Mouse (Mus musculus) NIH3T3 (cell line): Measurements from ENCODE around the gene Sirpa.

ENCODE experiments used
- DNase-seq: peaks from one replicate; pipeline ENCODE4 v3.0.0-alpha.2; 2012; ENCODE audit warnings: low read depth

The Sirpa gene

GRCm38 (mm10) chr2:129592459-129593140, at the start of gene Sirpa:
Sirpa (plus strand) TSS chr2:129592835.
- peak; percentile 84 for DNase-seq

- peak; percentile 7 for DNase-seq
These were observed 48.2 kb upstream of the Sirpa start for GRCm38 (mm10) chr2:129544448-129544847.

GRCm38 (mm10) chr2:129544919-129545318, 47.7 kb upstream of the Sirpa start:
- no peak for DNase-seq

GRCm38 (mm10) chr2:129545596-129545995, 47.0 kb upstream of the Sirpa start:
- DNase-seq, result no peak

- DNase-seq, result no peak
These were observed 45.9 kb upstream of the Sirpa start for GRCm38 (mm10) chr2:129546772-129547171.

- DNase-seq, result no peak
These were observed 43.0 kb upstream of the Sirpa start for GRCm38 (mm10) chr2:129549537-129550135.

- no peak for DNase-seq
These were observed 41.9 kb upstream of the Sirpa start for GRCm38 (mm10) chr2:129550781-129551180.

- DNase-seq, result no peak
These were observed 36.6 kb upstream of the Sirpa start for GRCm38 (mm10) chr2:129556081-129556480.

GRCm38 (mm10) chr2:129558008-129558874, 34.4 kb upstream of the Sirpa start:
- DNase-seq, result peak; percentile 60

- no peak for DNase-seq
These were observed 33.8 kb upstream of the Sirpa start for GRCm38 (mm10) chr2:129558875-129559219.

GRCm38 (mm10) chr2:129561796-129562195, 30.8 kb upstream of the Sirpa start:
- no peak for DNase-seq

- DNase-seq, result no peak
These were observed 28.5 kb upstream of the Sirpa start for GRCm38 (mm10) chr2:129563944-129564709.

- DNase-seq, result no peak
These were observed 23.5 kb upstream of the Sirpa start for GRCm38 (mm10) chr2:129569120-129569519.

GRCm38 (mm10) chr2:129569556-129569955, 23.1 kb upstream of the Sirpa start:
- no peak for DNase-seq

GRCm38 (mm10) chr2:129573701-129574273, 18.8 kb upstream of the Sirpa start:
- no peak for DNase-seq

GRCm38 (mm10) chr2:129574395-129575046, 18.1 kb upstream of the Sirpa start:
- no peak for DNase-seq

- no peak for DNase-seq
These were observed 17.5 kb upstream of the Sirpa start for GRCm38 (mm10) chr2:129575113-129575512.

GRCm38 (mm10) chr2:129576611-129577447, 15.8 kb upstream of the Sirpa start:
- no peak for DNase-seq

- DNase-seq, result peak; percentile 61
These were observed 12.0 kb upstream of the Sirpa start for GRCm38 (mm10) chr2:129580656-129581055.

- DNase-seq, result no peak
These were observed 10.8 kb upstream of the Sirpa start for GRCm38 (mm10) chr2:129581826-129582225.
